Mouse (Mus musculus) lung, postnatal 10 days (tissue): ENCODE measurements around the gene Lrmda.

ENCODE experiments used
- DNase-seq: peaks from one replicate; pipeline ENCODE4 v3.0.0; 2021

Lrmda gene

DNA sequence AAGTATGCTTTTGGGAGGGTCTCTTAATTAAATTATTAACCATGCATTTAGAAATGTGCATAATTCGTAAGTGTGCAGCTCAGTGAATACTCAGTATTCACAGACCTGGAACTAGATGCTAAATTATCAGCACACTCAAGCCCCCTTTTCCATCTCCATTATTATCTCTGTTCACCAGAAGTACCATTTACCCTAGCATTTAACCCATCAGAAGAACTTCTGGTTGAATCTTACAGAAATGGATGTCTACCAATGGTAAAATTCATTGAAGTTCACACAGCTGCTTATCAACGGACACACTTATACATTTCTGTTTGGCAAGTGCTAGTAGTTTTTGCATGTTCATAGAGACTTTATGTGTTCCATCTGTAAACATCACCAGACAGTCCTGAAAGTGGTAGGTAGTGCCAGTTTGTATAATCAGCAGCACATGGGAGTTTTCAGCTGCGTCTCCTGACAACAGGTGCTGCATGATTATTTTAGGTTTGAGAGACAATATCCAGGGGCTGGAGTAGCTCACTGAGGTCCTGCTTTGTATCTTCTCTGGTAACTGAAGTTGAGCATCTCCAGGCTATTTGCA lies 968.7 kb downstream of the Lrmda start:
- DNase-seq, result no peak

GRCm38 (mm10) chr14:22995184-22995935 lies 975.8 kb downstream of the Lrmda start:
- DNase-seq, result no peak

- no peak for DNase-seq
These were observed 979.4 kb downstream of the Lrmda start for GRCm38 (mm10) chr14:22998906-22999305.

GRCm38 (mm10) chr14:23011989-23012388 lies 992.5 kb downstream of the Lrmda start:
- DNase-seq, result no peak

DNA sequence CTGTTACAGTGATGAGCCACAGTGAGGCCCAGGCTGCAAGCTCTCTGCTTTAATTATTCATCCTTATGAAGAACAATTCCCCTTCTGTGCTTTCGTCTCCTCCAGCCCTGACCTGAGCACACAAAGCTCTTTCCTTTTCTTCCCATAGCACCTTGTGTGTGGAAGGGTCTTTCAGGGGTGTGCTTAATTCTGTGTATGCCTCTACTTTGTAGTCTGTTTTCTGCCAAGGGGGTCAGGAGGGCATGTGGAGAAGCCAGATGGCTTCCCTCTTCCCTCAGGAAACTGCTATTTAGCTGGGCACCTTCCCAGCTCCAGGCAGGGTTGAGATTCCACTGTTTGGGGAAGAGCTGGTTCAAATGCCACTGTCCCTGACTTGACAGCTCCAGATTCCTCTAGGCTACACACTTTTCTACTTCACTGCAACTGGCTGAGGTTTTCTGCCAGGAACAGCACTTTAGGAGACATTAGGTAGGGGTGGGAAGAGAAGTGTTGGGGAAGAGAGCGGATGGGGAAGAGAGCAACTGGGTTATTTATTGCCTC lies 995.3 kb downstream of the Lrmda start:
- peak; percentile 70 for DNase-seq

GRCm38 (mm10) chr14:23015321-23016067 lies 996.0 kb downstream of the Lrmda start:
- DNase-seq, result no peak

DNA sequence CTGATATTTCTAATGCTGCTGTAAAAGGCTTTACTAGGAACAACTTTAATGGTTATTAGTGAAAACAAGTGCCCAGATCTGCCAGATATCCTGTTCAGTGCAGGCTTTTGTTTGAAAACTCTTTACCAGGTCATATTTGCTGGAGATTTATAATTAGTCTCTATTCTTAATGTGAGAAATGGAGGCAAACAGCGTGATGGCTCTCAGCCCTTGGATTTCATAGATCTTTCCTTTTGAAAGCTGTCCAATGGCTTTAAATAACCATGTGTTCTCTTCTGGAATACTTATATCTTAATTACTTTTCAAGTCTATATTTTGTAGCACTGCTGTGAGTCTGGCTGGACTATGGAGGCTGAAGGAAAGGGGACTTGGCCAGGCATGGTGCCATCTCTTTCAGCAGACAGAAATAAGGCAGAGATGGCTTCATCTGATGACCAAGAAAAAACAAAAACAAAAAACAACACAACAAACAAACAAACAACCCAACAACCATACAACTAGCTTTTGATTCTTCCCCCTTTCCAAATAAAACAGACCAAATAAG lies 996.6 kb downstream of the Lrmda start:
- no peak for DNase-seq

- DNase-seq, result no peak
These were observed 1021.5 kb downstream of the Lrmda start for GRCm38 (mm10) chr14:23041002-23041401.

- DNase-seq, result no peak
These were observed 1025.8 kb downstream of the Lrmda start for GRCm38 (mm10) chr14:23045322-23045721.

GRCm38 (mm10) chr14:23046330-23046729 lies 1026.8 kb downstream of the Lrmda start:
- DNase-seq, result peak; percentile 88

- no peak for DNase-seq
These were observed 1031.9 kb downstream of the Lrmda start for GRCm38 (mm10) chr14:23051441-23051840.

- no peak for DNase-seq
These were observed 1033.5 kb downstream of the Lrmda start for GRCm38 (mm10) chr14:23052833-23053592.

DNA sequence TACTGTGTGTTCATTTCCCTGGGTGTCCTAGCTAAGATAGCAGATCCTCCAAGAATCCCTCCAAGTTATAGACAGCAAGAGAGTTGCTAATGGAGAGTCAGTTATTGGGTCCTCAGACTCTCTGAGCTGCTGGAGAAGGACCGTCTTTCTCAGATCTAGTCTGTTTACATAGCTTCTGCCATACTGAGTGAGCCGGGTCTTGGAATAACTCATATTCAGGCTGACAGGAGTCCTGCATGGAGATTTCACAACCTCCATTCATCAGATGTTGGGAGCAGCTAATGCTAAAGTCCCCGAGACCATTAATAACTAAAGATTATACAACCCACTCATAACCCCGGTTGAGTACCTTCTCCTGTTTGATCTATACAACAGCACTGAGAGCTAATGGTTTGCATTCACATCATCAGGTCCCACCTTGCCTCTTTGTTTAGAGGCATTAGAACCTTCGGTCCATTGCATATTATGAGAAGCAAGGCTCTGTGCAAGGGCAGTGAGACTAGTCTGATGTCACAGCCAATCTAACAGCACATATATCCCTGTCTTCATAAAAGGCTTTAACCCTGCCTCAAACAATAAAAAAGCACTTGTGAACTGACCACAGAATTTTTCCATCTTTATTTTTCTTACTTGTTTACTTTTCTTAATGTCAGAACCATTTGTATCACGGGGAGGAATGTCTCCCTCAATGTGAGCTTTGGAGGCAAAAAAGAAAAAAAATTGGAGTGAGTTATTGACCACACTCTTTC lies 1037.9 kb downstream of the Lrmda start:
- no peak for DNase-seq

GRCm38 (mm10) chr14:23057987-23058386 lies 1038.5 kb downstream of the Lrmda start:
- no peak for DNase-seq

- no peak for DNase-seq
These were observed 1059.2 kb downstream of the Lrmda start for GRCm38 (mm10) chr14:23078719-23079118.

DNA sequence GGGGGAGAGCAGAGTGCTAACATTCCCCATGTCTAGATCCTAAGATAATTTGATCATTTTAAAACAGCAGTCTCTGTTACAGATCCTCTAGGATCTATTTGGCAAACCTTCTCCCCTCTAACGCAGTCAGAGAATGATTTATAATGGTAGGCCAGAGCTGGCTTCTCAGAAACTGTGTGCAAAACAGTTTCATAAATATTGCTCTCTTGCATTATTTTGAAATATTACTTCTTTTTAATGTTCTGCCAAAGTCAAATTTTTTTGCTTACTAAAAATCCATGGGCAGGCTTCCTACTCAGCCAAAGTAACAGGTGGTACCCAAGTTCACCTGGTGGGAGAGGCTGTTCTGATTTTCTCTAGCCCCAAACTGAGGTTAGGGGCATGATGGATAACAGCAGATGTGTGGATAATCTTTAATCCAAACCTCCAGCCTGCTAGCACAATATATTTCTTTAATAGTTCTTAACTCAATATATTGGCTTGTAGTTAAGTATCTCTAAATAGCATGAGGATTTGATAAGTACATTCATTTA lies 1064.8 kb downstream of the Lrmda start:
- DNase-seq, result no peak

DNA sequence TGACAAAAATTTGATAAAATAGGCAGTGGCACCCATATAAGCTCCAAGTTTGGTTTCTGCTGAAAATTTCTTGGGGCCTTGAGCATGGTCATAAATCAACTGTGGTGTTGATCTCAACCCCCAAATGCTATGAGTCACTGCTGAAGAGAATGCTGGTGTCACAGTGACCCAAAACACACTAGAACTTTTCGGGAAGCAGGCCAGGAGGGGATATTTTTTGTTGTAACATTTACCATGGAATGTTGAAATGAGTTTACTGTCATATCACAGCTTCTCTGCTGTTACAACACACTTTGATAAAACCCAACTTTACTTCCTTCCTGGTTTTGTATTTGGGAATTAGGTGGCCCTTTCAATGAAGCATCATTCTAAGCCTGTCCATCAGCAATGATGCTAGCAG lies 1065.3 kb downstream of the Lrmda start:
- DNase-seq, result peak; percentile 66

DNA sequence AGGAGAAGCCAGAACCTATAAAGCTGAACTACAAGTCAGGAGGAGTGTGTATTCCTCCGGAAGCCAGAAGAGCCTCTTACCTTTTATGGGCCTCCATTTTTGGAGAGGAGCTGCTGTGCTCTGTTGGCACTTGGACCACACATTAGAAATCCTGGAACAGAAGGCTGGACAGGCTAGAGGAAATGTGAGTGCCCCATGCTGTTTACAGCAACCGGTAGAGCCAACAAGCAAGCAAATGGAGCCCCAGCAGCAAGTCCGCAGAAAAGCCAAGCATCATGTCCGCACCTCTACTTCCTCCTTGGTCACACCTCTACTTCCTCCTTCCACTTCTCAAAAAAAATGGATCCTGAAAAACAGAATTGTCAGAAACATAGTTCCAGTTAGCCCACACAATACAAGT lies 1073.8 kb downstream of the Lrmda start:
- DNase-seq, result no peak

- DNase-seq, result no peak
These were observed 1075.1 kb downstream of the Lrmda start for GRCm38 (mm10) chr14:23094546-23095157.

DNA sequence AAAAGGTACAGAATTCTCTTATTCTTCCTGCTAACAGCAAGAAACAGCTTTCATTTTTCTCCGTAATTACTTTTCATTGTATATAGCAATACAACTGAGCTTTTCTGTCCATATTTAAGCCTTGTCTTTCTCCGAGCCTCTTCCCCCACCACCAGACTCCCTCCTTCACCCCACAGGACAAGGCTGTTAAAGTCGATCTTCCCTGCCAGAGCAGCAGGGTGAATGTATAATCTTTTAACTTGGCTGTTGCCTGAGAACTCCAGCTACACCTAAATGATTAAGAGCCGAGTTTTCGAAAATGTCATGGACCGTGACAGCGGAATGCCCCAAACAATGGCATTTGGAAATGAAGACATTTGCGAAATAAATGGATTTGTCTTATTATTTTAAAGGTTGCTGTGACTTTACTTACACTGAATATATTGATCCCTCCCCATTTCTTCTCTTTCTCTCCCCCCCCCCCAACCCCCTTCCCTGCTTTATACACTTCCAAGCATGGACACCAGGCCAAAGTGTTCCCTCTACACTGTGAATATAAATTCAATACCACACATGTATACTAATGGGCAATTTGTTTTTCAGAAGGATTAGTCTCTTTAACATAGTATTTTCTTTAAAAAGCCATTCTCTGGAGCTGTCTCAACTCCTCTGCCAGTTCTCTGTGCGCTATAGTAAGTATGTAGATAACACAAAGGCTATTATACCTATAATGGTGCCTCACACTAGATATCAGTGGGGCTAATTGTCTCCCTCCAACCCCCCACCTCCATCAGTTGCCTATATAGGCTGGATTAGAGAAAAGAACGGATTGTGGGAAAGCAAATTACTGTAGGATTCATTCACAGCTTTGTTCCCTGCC lies 1075.9 kb downstream of the Lrmda start:
- DNase-seq, result no peak
